Mouse (Mus musculus) megakaryocyte, embryonic 14.5 days (primary cell): ENCODE data around the gene Gm49673. TPM values are rescaled to one million over a fixed set of nuclear protein-coding genes. Genes with fewer than 3 reads are reported as not detected.

Experiments used
- polyA plus RNA-seq: library from polyadenylated mRNA; stranded (reverse); fragments of >175 nt; gene quantifications from 2 replicates; pipeline ENCODE4 v1.2.3, GENCODE M21; 2012; ENCODE audit warnings: low replicate concordance; ENCODE audit not compliant: insufficient read depth

Gene Gm49673
- polyA plus RNA-seq, 1 experiment: not detected

Other genes starting within 250 kb of the Gm49673 start
- 0.49 TPM in 1 of 2 replicates, not detected in the other for gene Tagap, start 221.8 kb downstream of the Gm49673 start, polyA plus RNA-seq
- gene Rsph3a, start 202.2 kb downstream of the Gm49673 start, polyA plus RNA-seq: 62.6 and 98.0 TPM in 2 replicates
- 29.1 and 88.8 TPM in 2 replicates for gene Rnaset2a, start 309 bp upstream of the Gm49673 start, polyA plus RNA-seq
- gene Fgfr1op, start 17.7 kb upstream of the Gm49673 start, polyA plus RNA-seq: 2.2 TPM in 1 of 2 replicates, not detected in the other
- not detected in 2 replicates for gene Ccr6, start 88.3 kb upstream of the Gm49673 start, polyA plus RNA-seq
- gene Mpc1, start 135.1 kb upstream of the Gm49673 start, polyA plus RNA-seq: 33.7 TPM in 1 of 2 replicates, not detected in the other
- gene Sft2d1, start 163.3 kb upstream of the Gm49673 start, polyA plus RNA-seq: 81.6 and 131 TPM in 2 replicates
- gene Prr18, start 189.7 kb upstream of the Gm49673 start, polyA plus RNA-seq: 0.48 and 1.9 TPM in 2 replicates
- gene T2, start 208.2 kb upstream of the Gm49673 start, polyA plus RNA-seq: not detected in 2 replicates